ENCODE assay signal across 12 mouse cellular contexts in the genomic region with DNA sequence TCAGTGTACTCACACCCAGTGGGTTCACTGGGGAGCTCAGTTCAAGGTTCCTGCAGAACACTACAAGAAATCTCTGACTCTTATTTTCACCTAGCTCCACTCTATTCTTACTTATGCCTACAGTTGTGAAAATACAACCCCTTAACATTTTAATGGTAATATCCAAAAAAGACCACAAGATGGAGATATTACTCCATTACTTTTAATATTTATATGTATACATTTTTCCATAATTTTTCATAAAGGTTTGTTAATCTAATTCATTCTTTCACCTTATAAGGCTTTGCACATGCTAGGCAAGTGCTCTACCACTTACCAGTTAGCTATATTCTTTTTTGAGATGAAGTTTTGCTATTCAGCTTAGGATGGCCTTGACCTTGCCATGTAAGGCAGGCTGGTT. TPM values are rescaled to one million over a fixed set of nuclear protein-coding genes. Genes with fewer than 3 reads are reported as not detected.
A peak's percentile ranks its signal among the peaks of the same experiment; 100 is the strongest.
DNase-seq lines count a peak whose midpoint lies in the region; ATAC-seq and TF ChIP-seq lines count a peak whose summit lies in the region.
"Had no signal": no experiment of that assay in that cellular context is flagged by ENCODE, and none has a peak within 500 bp of the region (broad histone marks: within the 10 kb centered on the region; RNA-seq: fewer than 3 reads in every experiment).

No protein-coding gene starts in this region.

- no peak overlapping the region for H3K4me3 ChIP-seq in kidney, postnatal 0 days (replicated peaks; ENCODE audit: low read depth, low read length)
- no peak overlapping the region for H3K4me3 ChIP-seq in kidney, embryonic 14.5 days (ENCODE audit: low read length)
- H3K4me3 ChIP-seq: liver, embryonic 12.5 days; myocyte had no signal

- DNase-seq in kidney, postnatal 0 days (ENCODE audit: low spot score) = peak; percentile 41
- DNase-seq in A20 (ENCODE audit: low read depth, low spot score) (peak; percentile 21), MN1 (ENCODE audit: low spot score) (no peak)
- DNase-seq in urinary bladder, postnatal 10 days (ENCODE audit: low spot score) = no peak
- DNase-seq: heart, adult 18-20 months; kidney, adult 11 months; lung, postnatal 4 days had no signal

- no peak overlapping the region for H3K4me2 ChIP-seq in kidney, postnatal 0 days (ENCODE audit: low read length)
- H3K4me2 ChIP-seq in kidney, embryonic 14.5 days (replicated peaks; ENCODE audit: low read depth, low read length) = no peak overlapping the region
- H3K4me2 ChIP-seq: liver, embryonic 12.5 days had no signal

- no peak overlapping the region for H3K9ac ChIP-seq in kidney, postnatal 0 days (ENCODE audit: low read depth, low read length)
- no peak overlapping the region for H3K9ac ChIP-seq in kidney, embryonic 14.5 days (ENCODE audit: low read depth, low read length)
- H3K9ac ChIP-seq: liver, embryonic 12.5 days had no signal

- H3K9me3 ChIP-seq in kidney, postnatal 0 days (replicated peaks; ENCODE audit: low read length) = no peaks in the 10 kb centered on the region
- H3K9me3 ChIP-seq in kidney, embryonic 14.5 days (ENCODE audit: control insufficient read depth, low read length) = no peaks in the 10 kb centered on the region
- H3K9me3 ChIP-seq: liver, embryonic 12.5 days had no signal

- no peaks in the 10 kb centered on the region for H3K27me3 ChIP-seq in kidney, postnatal 0 days (ENCODE audit: insufficient read depth, low read length)
- H3K27me3 ChIP-seq in kidney, embryonic 14.5 days (ENCODE audit: control insufficient read depth, insufficient read depth, low read length) = no peaks in the 10 kb centered on the region
- H3K27me3 ChIP-seq: liver, embryonic 12.5 days had no signal

- H3K27ac ChIP-seq in kidney, postnatal 0 days = no peak overlapping the region
- no peak overlapping the region for H3K27ac ChIP-seq in kidney, embryonic 14.5 days (ENCODE audit: low read depth, low read length)
- H3K27ac ChIP-seq: liver, embryonic 12.5 days had no signal

- peak; percentile 57 for TF ChIP-seq CTCF in kidney, postnatal 0 days (IDR thresholded peaks at IDR 0.05; ENCODE audit: low read depth)

- ATAC-seq in kidney, postnatal 0 days (replicated peaks; ENCODE audit: low FRiP score, low read depth) = no peak
- no peak for ATAC-seq in kidney, embryonic 14.5 days (ENCODE audit: low FRiP score, low TSS enrichment)
- peak; percentile 71 for ATAC-seq in CD4-positive, CD25-positive, alpha-beta regulatory T cell, adult 4 months
- peak; percentile 48 for ATAC-seq in inflammation-experienced regulatory T-cells, adult 6 months
- ATAC-seq: liver, embryonic 12.5 days had no signal

- H3K4me1 ChIP-seq in kidney, postnatal 0 days (replicated peaks; ENCODE audit: insufficient read depth, low read length) = no peaks in the 10 kb centered on the region
- no peaks in the 10 kb centered on the region for H3K4me1 ChIP-seq in kidney, embryonic 14.5 days (ENCODE audit: control insufficient read depth, insufficient read depth, low read length)
- H3K4me1 ChIP-seq: liver, embryonic 12.5 days had no signal

- H3K36me3 ChIP-seq in kidney, postnatal 0 days (ENCODE audit: insufficient read depth, low read length) = no peaks in the 10 kb centered on the region
- no peaks in the 10 kb centered on the region for H3K36me3 ChIP-seq in kidney, embryonic 14.5 days (ENCODE audit: control insufficient read depth, insufficient read depth, low read length)
- H3K36me3 ChIP-seq: liver, embryonic 12.5 days had no signal

RNA-seq across cellular contexts. Expression of gene Dnajc1, which starts 11.0 kb away (rescaled TPM):
- polyA plus RNA-seq in kidney, postnatal 0 days (2015; fragmentation: Nextera tagmentation; extraction: Ambion mirVana) = 41.1 and 42.4 TPM in 2 replicates
- 36.0 and 38.6 TPM in 2 replicates for polyA plus RNA-seq in kidney, embryonic 14.5 days (2014; fragmentation: Nextera tagmentation; extraction: Ambion mirVana)
- polyA plus RNA-seq in CD4-positive, CD25-positive, alpha-beta regulatory T cell, adult 4 months (2017; shearing (Covaris generic)) = 10 to 100 TPM; 15.8 to 25.1 TPM
- 10 to 100 TPM; 23.5 to 38.2 (median 26.8) TPM for polyA plus RNA-seq in inflammation-experienced regulatory T-cells, adult 6 months (2017; shearing (Covaris generic))

Comparison
In these comparisons a context has a peak if more than half of its experiments do, and no peak if none do; other contexts are left out.
1. ATAC-seq: peak in CD4-positive, CD25-positive, alpha-beta regulatory T cell, adult 4 months (single experiment) and inflammation-experienced regulatory T-cells, adult 6 months (single experiment); none in kidney, postnatal 0 days (single experiment) and kidney, embryonic 14.5 days (single experiment).
2. DNase-seq: peak in kidney, postnatal 0 days (single experiment) and A20 (single experiment); none in urinary bladder, postnatal 10 days (single experiment) and MN1 (single experiment).